Mouse (Mus musculus): Measurements from ENCODE around the gene Hbb-y.
"Not testable (repeated sequence)": the region's sequence is repeated elsewhere in the genome, so short reads cannot be mapped to it uniquely, and the experiment has no call there.

Hbb-y gene

DNA sequence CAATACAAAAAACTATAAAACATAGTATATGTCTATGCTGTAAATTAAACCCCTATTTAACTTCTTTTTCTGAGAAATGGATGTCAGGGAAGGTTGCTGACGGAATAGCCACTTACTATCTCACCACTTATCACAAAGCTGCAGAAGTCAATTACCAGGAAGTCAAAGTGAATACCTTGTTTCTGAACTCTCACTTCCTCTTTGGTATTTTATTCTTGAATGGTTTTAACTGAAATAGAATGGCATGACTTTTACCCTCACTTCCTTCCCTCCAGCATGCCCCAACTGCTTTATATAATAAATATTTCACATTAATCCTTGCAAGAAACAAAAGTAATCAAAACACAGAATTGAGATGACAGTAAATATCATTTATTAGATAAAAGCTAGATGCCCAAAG is 40.8 kb downstream of the Hbb-y start:
- no peak for DNase-seq

DNA sequence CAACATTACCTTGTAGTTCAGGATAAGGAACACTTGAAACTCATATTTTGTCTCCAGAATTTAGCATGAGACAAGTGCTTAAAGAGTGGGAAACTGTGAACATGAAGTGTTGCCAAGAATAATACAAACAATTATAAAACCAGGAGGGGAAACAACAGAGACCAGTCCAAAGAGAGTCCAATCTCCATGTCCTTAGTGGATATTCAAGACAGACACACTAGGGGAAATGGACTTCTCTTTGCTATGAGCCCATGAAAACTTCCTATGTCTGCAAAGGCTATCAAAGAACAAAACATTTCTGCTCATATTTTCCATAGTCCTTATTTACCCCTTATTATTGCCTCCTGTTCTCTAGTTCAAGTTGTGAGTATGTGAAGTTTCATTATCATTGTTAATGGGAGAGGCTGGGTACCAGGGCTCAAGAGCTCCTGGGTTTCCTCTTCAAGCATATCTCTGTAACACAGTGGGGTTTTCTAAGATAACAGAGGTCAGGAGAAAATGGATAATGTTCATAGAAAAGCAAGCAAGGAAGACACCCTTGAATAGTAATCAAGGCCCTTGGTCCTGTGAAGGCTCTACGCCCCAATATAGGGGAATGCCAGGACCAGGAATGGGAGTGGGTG is 41.7 kb downstream of the Hbb-y start:
- DNase-seq, result no peak

DNA sequence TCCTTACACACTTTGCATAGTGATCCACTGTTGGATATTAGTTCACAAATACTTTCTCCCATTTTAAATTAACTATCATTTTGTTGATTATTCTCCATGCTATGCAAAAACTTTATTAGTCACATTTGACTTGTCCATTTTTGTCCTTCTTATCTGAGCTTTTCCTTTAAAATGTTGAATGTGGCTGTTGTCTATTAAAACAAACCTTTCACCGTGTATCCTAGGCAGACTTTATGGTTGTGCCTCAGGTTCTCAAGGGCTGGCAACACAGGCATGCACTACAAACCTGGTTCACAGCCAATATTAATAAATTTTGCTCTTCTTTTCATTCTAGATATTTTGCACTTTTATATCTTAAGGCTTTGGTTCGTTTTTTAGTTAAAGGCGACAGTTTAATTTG is 42.3 kb downstream of the Hbb-y start:
- no peak for DNase-seq

DNA sequence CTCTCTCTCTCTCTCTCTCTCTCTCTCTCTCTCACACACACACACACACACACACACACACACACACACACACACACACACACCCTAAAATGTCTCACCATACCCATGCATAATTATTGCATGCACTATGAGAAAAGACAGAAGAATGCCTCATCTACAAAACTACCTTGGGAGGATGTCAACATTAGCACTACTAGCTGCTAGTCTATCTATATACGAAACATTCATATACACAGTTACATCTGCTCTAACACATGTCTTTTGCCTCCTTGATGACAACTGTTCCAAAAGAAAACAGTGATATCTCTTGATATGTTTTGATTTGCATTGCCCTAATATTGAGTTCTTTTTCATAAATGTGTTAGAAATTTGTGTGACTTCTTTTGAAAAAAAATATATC is 42.7 kb downstream of the Hbb-y start:
- DNase-seq, result no peak

DNA sequence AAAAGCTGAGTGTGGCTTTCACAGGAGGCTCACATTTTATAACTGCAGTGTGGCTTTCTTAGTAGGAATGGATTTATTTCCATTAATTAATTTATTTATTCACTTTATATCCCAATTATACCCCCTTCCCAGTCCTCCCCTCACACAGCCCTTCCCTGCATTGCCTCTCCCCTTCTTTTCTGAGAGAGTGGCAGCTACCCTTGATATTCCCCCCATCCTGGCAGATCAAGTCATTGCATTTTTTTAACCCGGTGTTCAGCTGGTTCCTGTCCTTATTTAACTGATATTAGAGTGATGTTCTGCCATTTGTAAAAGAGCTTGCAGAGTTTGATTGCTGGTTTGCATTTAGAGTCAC is 43.2 kb downstream of the Hbb-y start:
- no peak for DNase-seq

DNA sequence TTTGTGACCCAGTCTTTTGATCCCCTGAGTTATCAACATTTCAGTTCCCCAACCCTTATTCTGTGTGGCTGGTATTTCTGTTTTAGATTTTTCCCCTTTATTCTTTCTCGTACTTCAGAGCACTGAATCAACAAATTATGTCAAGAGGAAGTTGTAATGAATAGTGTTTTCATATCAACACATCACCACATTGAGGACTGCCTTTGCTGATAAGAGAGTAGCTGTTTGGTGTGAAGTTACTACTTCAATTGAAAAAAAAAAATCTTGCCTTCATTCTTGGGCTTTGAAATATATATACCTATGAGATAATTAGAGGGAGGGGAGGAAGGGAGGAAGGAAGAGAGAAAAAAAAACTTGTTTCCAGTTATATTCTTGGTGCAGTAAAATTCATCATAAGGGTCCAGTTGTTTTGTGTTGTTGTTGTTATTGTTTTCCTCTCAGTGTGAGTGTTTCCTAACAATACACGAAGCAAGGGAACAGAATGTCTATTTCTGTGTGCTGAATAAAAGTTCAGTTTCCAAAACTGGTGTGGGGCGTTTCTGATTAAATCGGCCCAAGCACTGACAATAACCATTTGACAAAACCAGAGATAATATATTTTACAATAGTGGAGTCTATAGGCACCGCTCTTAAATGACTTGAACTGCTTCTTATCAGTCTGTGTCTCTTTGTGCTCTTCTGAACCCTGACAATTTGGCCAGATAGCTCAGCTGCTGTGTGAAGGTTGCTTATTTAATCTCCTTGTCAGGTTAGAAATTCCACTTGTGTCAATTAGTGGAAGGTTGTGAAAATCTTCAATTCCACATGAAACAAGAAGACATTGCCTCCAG is 43.8 kb downstream of the Hbb-y start:
- no peak for DNase-seq

DNA sequence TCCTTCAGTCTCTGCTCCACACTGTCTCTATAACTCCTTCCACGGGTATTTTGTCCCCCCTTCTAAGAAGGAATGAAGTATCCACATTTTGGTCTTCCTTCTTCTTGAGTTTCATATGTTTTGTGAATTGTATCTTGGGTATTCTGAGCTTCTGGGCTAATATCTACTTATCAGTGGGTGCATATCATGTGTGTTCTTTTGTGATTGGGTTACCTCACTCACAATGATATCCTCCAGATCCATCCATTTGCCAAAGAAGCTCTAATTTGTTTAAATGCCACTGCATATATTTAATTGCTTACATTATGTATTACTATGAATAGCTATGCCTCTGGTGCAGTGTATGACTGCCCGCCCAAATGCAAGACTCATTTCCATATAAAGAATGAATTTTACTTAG is 44.9 kb downstream of the Hbb-y start:
- DNase-seq, result not testable (repeated sequence)

DNA sequence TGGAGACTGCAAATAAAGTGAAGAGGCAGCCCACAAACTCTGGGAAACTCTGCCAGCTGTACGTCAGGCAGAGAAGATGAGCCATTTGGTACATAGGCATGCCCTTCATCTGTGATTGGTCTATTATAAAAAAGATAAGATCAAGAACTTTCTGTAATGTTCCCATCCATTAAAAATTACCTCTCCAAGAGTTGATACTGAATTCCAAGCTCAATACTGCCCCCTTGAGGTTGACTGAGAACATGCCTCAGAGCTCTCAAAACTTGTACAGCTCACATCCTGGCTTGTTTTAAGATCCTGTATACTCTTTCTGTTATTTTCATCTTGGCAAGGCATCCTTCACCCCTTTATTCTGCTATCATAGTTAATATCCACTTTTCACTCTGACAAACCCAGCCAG is 46.2 kb downstream of the Hbb-y start:
- no peak for DNase-seq
